Mouse (Mus musculus): ENCODE measurements at regions not wholly inside any gene's neighbourhood (a gene's known extent, or its start where the extent isn't known, plus 50 kb on each side); places are given as distances from the start of the nearest gene placed in this dataset.

DNA sequence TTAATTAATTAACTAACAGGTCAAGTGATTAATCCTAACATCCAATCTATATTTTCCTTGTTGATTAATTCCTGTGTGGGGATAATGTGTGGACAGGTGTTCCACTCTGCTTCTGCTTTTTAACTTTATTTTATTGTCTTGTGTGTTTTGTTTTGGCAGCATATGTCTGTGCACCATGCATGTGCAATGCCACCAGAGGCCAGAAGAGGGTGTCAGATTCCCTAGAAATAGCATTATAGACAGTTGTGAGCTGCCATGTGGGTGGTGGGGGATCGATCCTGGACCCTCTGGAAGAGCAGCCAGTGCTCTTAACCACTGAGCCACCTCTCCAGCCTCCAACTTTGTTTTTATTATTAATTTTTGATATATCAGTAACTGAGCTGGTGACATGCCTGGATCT lies 65.6 kb downstream of the En1 start:
- no peak; the same call in 1 of the 2 replicates for TF ChIP-seq CTCF (IDR thresholded peaks at IDR 0.05; ENCODE audit: borderline replicate concordance, extremely low read depth, insufficient read depth, insufficient read length)
- TF ChIP-seq POLR2A (IDR thresholded peaks at IDR 0.05; ENCODE audit: borderline replicate concordance, extremely low read depth, insufficient read depth, insufficient read length, poor library complexity, severe bottlenecking) = no peak
